Mouse (Mus musculus) lung, embryonic 14.5 days (tissue): Measurements from ENCODE around the gene Timm10. TPM values are rescaled to one million over a fixed set of nuclear protein-coding genes. Genes with fewer than 3 reads are reported as not detected.

ENCODE experiments used
- ATAC-seq: fragments of 200-750 bp; cut with Nextera tagmentation; 2 replicates; pipeline ENCODE4 v1.8.0; 2017; ENCODE audit warnings: mild to moderate bottlenecking, moderate TSS enrichment, moderate library complexity; ENCODE audit not compliant: insufficient read depth
- DNase-seq: peaks from one replicate; pipeline ENCODE4 v3.0.0-alpha.2; 2015
- H3K27ac ChIP-seq: fragments of 300-500 bp; sonication (generic); 2 replicates; pipeline ENCODE4 v1.5.1; 2014; ENCODE audit warnings: low read depth, mild to moderate bottlenecking, moderate library complexity
- H3K27me3 ChIP-seq: fragments of 300-500 bp; sonication (generic); 2 replicates; pipeline ENCODE4 v1.6.1; 2014; ENCODE audit warnings: low read length, control low read depth; ENCODE audit not compliant: insufficient read depth
- H3K36me3 ChIP-seq: fragments of 300-500 bp; sonication (generic); 2 replicates; pipeline ENCODE4 v1.6.1; 2014; ENCODE audit warnings: control low read depth; ENCODE audit not compliant: insufficient read depth
- H3K4me1 ChIP-seq: fragments of 300-500 bp; sonication (generic); 2 replicates; pipeline ENCODE4 v1.6.1; 2014; ENCODE audit warnings: antibody characterized with exemption, control low read depth; ENCODE audit not compliant: insufficient read depth
- H3K4me2 ChIP-seq: fragments of 300-500 bp; sonication (generic); 2 replicates; pipeline ENCODE4 v1.6.1; 2014; ENCODE audit warnings: mild to moderate bottlenecking
- H3K4me3 ChIP-seq: fragments of 300-500 bp; sonication (generic); 2 replicates; pipeline ENCODE4 v1.5.1; 2014; ENCODE audit warnings: low read depth, low read length
- H3K9ac ChIP-seq: fragments of 300-500 bp; sonication (generic); 2 replicates; pipeline ENCODE4 v1.6.1; 2014
- H3K9me3 ChIP-seq: fragments of 300-500 bp; sonication (generic); 2 replicates; pipeline ENCODE4 v1.6.1; 2016; ENCODE audit warnings: low read depth, low read length, control low read depth
- CTCF ChIP-seq: IDR thresholded peaks from 2 replicates; pipeline ENCODE4 v1.5.1; 2016; ENCODE audit warnings: antibody characterized with exemption, low read depth
- WGBS: fragments of 180-500 bp; shearing (Covaris S2); extraction: QIAGEN DNeasy Blood & Tissue Kit; methylation state at CpG from one replicate; pipeline ENCODE4 v1.1.7; 2014; 5-methylcytosine and 5-hydroxymethylcytosine counted together
- polyA plus RNA-seq: library from polyadenylated mRNA; unstranded; fragments of >200 nt; fragmentation: Nextera tagmentation; extraction: Ambion mirVana; gene quantifications from 2 replicates; pipeline ENCODE4 v1.2.1, GENCODE M21; 2014

Gene Timm10
- polyA plus RNA-seq, 1 experiment from 2014 or later: 58.7 TPM

GRCm38 (mm10) chr2:84872105-84872716 is 45.4 kb downstream of the Timm10 start:
- TF ChIP-seq CTCF: no peak
- peak overlapping the region; percentile 93 for H3K4me2 ChIP-seq
- H3K27ac ChIP-seq: no peak overlapping the region
- H3K9me3 ChIP-seq: no peaks in the 10 kb centered on the region
- H3K36me3 ChIP-seq: no peaks in the 10 kb centered on the region
- H3K4me1 ChIP-seq: no peaks in the 10 kb centered on the region
- WGBS: under 1% methylated on average over 75 of the region's 78 CpGs
- H3K27me3 ChIP-seq: peaks cover 89% of the 10 kb centered on the region
- H3K4me3 ChIP-seq: peak overlapping the region; percentile 41
- peak overlapping the region; percentile 5 for H3K9ac ChIP-seq
- peak; percentile 35 for ATAC-seq
- peak; percentile 67 for DNase-seq

- WGBS: 32% methylated on average over 6 of the region's 6 CpGs
- no peaks in the 10 kb centered on the region for H3K36me3 ChIP-seq
- peaks cover 58% of the 10 kb centered on the region for H3K27me3 ChIP-seq
- DNase-seq (no peak), ATAC-seq (no peak)
- H3K9me3 ChIP-seq: no peaks in the 10 kb centered on the region
- no peak overlapping the region for H3K4me3 ChIP-seq
- no peak overlapping the region for H3K27ac ChIP-seq
- no peak overlapping the region for H3K4me2 ChIP-seq
- H3K4me1 ChIP-seq: no peaks in the 10 kb centered on the region
- no peak for TF ChIP-seq CTCF
- H3K9ac ChIP-seq: no peak overlapping the region
Measured at GRCm38 (mm10) chr2:84875842-84876241, 49.0 kb downstream of the Timm10 start.

Other genes with a start within 250 kb of the Timm10 start
- gene Ctnnd1, start 176.2 kb upstream of the Timm10 start, polyA plus RNA-seq: 59.9 and 63.3 TPM in 2 replicates
- 0.22 and 0.39 TPM in 2 replicates for gene Btbd18, start 167.9 kb upstream of the Timm10 start, polyA plus RNA-seq
- 419 and 427 TPM in 2 replicates for gene Selenoh, start 156.2 kb upstream of the Timm10 start, polyA plus RNA-seq
- gene Gm28635, start 149.0 kb upstream of the Timm10 start, polyA plus RNA-seq: not detected in 2 replicates
- 44.8 and 45.4 TPM in 2 replicates for gene Med19, start 148.6 kb upstream of the Timm10 start, polyA plus RNA-seq
- gene Tmx2, start 147.9 kb upstream of the Timm10 start, polyA plus RNA-seq: 110 and 117 TPM in 2 replicates
- gene Zdhhc5, start 111.8 kb upstream of the Timm10 start, polyA plus RNA-seq: 30.8 and 31.0 TPM in 2 replicates
- 25.6 and 28.1 TPM in 2 replicates for gene Clp1, start 99.6 kb upstream of the Timm10 start, polyA plus RNA-seq
- gene Ypel4, start 92.9 kb upstream of the Timm10 start, polyA plus RNA-seq: 6.4 and 7.4 TPM in 2 replicates
- gene Gm19426, start 83.3 kb upstream of the Timm10 start, polyA plus RNA-seq: 4.7 and 4.9 TPM in 2 replicates
- gene Serping1, start 51.6 kb upstream of the Timm10 start, polyA plus RNA-seq: 65.4 and 70.3 TPM in 2 replicates
- 39.1 and 40.0 TPM in 2 replicates for gene Ube2l6, start 28.2 kb upstream of the Timm10 start, polyA plus RNA-seq
- 0.11 and 0.24 TPM in 2 replicates for gene Smtnl1, start 4.3 kb upstream of the Timm10 start, polyA plus RNA-seq
- gene Slc43a1, start 11.9 kb downstream of the Timm10 start, polyA plus RNA-seq: 18.8 and 20.2 TPM in 2 replicates
- 1.1 and 1.2 TPM in 2 replicates for gene Rtn4rl2, start 59.7 kb downstream of the Timm10 start, polyA plus RNA-seq
- gene Slc43a3, start 109.6 kb downstream of the Timm10 start, polyA plus RNA-seq: 77.4 and 78.9 TPM in 2 replicates
- 0.23 TPM in 1 of 2 replicates, not detected in the other for gene Prg2, start 153.5 kb downstream of the Timm10 start, polyA plus RNA-seq
- not detected in 2 replicates for gene Prg3, start 161.2 kb downstream of the Timm10 start, polyA plus RNA-seq
- 346 and 352 TPM in 2 replicates for gene Ssrp1, start 210.2 kb downstream of the Timm10 start, polyA plus RNA-seq
- gene P2rx3, start 210.5 kb downstream of the Timm10 start, polyA plus RNA-seq: 0.43 and 0.77 TPM in 2 replicates
- 10.6 and 13.7 TPM in 2 replicates for gene Tnks1bp1, start 221.0 kb downstream of the Timm10 start, polyA plus RNA-seq